Mouse (Mus musculus) yolk sac, embryonic 10.5 days (tissue): ENCODE measurements around the gene Nthl1.
A peak's percentile ranks its signal among the peaks of the same experiment; 100 is the strongest.

Source experiments
- DNase-seq: peaks from one replicate; pipeline ENCODE4 v3.0.0-alpha.2; 2017; ENCODE audit warnings: low spot score

The Nthl1 gene

DNA sequence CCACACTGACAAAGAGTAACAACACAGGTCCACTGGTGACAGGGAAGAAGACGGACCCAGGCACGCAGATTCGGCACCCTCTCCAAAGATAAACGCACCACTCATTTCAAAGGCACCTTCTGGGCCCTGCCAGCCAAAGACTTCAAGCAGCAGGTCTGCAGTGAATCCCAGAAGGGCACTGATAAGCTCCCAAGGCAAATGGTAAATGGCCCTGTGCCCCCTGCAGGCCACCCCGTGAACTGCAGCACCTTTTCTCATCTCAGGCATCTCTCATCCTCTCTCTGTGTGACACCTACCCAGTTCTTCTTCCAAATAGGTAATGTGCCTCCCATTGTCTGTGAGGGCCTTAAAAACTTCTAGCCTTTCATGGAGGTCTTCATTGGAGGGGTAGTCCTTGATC lies 3.8 kb upstream of the Nthl1 start:
- no peak for DNase-seq

DNA sequence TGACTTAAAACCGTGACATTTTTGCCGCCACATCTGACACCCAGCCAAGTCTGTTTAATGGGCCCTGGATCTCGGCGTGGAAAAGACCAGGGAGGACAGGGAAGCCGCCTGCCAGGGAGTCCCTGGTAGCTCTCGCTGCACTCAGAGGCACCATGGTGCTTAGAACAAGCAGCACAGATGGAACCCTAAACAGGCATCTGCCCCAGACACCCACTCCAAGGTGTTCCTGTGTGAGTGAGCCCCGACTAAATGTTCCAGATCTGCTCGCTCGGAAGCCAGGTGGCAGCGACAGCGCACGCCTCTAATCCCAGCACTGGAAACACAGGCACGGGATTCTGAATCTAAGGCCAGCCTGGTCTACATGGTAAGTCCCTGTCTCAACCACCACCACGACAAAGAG lies 2.4 kb upstream of the Nthl1 start:
- DNase-seq, result no peak

DNA sequence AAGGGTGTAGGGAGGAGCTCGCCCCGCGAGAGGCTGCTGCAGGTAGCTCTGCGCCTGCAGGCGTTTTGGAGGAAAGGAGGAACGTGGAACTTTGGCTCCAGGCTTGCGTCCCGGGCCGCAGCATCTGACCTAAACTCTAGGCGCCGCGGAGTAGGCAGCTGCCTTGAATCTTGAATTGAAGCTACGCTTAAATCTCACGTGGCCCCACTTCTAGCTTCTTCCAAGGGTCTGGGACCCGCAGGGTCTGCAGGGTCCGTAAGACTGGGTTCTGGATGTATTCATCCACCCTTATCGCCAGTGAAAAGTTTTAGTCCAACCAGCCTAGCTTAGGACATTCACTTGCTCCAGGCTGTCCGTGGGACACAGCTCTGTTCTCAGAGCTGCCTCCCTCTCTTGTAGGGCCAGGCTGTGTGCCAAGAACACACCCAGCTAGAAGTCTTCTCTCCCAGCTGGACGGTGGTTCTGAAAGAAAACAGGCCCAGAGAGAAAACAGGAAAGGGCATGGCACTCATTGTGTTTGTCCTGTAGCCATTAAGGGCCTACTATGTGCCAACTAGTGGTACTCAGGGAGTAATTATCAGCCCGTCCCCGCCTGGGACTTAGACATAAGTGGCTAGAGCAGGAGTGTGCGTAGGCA lies 451 bp downstream of the Nthl1 start:
- no peak for DNase-seq

DNA sequence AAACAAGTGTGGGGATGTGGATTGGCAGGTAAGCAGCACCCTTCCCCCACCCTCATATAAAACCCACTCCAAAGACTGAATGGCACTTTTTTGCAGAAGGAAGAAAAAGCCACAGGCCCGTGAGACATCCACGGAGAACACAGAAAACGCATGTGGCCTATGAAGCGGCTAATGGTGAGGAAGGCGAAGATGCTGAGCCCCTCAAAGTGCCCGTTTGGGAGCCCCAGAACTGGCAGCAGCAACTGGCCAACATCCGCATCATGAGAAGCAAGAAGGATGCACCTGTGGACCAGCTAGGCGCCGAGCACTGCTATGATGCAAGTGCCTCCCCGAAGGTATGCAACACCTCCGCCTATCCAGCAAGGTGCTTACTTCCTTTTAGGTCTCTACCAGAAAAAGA lies 1.4 kb downstream of the Nthl1 start:
- DNase-seq, result no peak

DNA sequence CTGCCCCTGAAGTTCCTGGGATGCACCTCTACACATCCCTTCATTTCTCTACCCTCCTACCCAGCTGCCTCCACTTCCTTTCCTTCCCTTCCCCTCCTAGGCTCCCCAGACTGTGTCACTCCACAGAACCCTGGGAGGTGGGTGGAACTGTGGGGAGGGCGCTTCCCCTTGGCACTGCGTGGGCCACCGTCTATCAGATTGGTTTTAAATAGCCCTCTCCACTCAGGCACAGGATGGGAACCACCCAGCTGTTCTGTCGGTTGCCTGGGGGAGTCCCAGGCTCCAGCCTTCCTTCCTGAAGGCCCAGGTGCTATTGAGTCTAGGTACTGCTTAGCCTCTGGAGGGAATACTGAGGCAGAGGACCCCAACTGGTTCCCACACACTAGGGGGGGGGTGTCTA lies 2.5 kb downstream of the Nthl1 start:
- DNase-seq, result no peak

DNA sequence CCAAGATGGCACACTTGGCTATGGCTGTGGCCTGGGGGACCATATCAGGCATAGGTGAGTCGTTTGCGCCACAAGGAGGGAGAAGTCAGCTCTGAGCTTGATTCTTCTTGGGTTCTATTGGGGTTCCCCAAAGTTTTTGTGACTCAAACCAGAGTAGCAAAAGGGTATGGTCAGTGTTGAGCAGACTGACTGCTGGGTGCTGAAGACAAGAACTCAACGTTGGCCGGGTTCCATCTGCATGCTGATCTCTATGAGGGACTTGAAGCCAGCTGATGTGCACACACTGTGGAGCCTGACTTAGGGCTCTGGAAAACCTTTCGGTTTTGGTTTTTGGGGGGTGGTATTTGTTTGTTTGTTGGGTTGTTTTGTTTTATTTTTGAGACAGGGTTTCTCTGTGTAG lies 3.2 kb downstream of the Nthl1 start:
- DNase-seq, result no peak

DNA sequence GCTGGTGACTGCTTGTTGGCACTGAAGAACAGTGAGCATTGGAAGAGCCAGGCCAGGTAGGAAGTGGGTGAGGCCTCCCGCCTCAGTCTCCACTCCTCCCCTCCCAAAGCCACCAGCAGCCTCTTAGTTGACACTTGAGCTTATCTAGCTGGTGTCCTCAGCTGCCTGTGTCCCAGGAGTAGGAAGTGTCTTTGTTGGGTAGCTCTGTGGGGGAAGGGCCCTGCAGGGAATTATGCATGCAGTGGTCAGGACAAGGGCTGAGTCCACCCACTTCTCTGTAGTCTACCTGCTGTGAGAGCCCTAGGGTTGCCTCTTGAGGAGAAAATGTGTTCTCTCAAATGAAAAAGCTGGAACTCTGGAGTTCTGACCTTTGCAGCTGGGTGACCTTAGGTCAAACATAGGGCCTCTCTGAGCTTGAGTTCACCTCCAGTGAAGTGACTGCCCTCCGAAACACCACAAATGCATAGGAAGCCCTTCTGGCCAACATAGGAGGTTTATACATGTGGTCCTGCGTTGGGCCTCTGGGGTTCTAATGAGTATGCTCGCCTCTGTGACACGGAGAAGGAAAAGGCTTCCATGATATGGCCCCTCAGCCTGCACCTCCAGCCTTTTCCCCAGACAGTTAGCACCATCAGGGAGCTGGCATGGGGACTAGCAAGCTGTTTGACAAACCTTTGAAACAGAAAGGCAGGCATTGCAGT lies 4.5 kb downstream of the Nthl1 start:
- DNase-seq, result no peak

DNA sequence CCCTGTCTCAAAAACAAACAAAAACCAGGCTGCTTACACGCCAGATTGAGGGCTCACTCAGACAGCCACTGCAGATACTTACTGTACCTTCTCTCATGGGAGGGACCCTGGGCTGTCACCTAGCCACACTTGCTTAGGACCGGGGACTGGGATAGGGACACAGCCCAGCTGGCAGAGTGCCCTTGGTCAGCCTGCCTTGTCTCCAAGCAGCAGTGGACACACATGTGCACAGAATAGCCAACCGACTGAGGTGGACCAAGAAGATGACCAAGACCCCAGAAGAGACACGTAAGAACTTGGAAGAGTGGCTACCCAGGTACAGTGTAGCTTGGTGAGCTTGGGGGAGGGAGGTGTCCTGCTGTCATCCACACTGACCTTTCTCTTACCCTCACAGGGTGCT lies 5.7 kb downstream of the Nthl1 start:
- no peak for DNase-seq

DNA sequence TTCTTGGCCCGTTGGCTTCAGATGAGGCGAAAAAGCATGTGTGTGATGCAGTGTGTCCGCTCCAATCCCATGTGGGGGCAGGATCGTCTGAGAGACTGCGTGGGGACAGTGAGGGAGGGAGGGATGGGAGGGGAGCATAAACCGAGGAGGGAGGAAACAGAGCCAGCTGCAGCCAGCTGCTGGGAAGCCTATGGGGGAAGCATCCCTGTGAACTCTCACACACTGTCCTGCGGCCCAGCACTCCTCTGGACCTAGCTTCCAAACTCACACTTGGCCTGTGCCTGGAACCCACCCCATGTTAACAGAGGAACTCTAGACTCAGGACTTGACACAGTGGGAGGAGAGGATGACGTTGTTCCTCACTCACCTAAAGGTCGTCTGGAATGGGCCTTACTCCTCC lies 6.4 kb downstream of the Nthl1 start:
- no peak for DNase-seq

DNA sequence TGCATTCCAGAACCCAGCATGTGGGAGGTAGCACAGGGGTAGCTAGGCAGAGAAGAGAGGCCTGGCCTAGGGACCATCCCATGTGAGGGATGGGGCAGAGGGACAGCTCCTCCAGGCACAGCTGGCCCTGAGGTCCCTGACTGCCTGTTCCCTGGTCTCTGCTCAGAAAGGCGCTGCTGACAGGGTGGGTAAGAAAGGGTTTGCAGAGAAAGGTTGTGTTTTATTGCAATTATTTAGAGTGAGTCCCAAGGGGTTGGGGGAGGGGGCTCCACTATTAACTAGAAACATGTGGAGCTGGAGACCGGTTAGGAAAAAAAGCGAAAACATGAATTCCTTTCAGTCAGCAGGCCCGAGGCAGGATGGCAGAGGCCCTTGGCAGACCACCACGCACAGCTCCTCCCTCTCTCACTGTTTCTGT lies 7.1 kb downstream of the Nthl1 start:
- no peak for DNase-seq

DNA sequence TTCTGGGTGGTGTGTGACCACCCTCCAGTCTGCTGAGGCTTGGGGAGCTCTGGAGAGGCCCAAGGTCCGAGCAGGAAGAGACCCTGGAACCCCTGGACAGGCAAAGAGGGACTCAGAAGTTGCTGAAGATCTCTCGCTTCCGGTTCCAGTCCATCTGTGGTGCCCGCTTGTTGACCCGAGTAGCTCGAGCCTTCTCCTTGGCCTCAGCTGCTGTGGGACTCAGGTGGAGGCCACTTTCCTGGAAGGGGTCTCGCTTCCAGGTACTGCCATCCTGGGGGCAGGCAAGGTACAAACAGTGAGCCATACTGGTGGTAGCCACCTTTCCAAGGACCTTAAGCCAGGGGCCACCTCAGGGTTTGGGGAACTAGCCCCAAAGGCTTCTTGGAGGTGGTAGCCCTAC lies 7.6 kb downstream of the Nthl1 start:
- no peak for DNase-seq

DNA sequence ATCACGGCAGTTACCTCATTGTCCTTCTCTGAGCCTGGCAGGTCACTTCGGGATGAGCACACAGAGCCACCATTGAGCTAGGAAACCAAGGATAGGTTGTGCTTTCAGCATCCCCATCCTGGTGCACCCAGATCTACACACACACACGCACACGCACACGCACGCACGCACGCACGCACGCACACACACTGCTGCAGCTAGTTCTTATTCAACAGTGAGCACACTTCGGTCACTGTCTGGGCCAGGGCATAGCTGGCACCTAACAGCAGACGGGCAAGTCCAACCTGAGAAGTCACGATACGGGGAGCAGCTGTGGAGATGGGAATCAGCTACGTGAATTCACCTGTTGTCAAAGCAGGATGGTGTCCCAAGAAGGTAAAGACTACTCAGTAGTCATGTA lies 8.1 kb downstream of the Nthl1 start:
- DNase-seq, result no peak

DNA sequence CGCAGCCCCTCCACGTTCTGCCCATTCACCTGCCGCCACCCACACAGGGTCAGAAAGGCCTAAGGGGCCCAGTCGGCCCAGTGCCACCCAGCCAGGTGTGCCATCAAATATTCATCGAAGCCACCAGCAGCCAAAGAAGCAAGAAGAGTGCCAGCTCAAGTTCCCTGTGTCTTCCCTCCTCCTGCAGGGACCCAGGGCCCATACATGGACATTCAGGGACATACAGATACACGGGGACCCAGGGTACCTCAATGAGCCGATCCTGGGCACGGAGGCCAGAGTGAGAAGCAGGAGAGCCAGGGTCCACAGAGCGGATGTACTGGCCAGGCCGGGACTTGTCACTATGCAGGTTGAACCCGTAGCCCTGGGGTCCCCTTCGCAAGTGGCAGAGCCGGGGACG lies 9.5 kb downstream of the Nthl1 start:
- DNase-seq, result no peak

DNA sequence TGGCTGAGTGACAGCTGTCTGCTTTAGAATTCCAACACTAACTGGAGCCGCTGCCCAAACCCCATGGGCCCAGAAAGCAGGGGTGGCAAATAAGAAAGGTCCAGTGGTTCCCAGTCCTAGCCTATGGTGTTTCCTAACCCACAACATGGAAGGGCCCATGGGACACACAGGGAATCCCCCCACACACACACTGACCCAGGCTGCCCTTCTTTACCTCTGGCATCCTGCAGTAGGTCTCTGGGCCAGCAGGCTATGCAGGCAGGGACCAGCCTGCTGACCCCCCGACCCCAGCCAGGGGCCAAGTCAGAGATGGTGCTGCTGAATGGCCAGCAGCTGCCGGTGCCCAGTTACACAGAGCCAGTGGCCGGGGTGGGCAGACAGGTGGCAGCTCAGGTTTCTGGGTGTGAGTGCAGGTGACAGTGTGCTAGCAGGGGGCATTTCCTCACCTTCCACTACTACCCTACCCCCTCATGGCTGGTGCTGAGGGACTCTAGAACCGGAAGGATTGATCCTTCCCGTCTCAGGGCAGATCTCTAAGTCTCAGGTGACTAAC lies 10.4 kb downstream of the Nthl1 start:
- no peak for DNase-seq

DNA sequence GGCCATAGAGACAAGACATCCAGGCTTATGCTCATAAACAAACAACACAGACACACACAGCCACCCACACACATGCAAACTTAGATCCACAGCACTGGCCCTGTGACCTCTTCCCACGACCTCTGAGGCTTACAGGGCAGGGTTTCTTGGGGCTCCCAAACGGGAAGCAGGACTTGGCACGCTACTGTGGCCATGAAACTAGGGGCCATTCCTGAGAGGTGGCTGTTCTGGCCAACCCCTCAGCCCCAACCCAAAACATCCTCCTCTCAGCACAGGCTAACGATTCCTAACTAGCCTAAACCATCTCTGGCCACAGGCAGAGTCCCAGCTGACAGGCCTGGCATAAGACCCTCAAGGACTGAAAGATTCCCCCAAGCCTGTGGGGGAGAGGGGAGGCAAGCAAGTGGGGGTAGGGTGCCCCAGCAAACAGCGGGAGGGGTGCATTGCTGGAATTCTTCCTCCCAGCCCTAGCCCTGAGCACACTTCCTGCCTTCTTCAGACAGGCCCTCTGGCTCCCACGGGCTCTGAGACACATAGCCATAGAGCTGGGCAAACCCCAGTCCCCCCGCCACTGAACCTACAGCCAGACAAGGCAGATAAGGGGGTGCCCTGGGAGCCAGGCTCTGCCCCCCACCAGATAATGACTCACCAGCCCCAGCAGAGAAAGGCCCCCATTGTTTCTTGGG lies 11.7 kb downstream of the Nthl1 start:
- peak; percentile 52 for DNase-seq

DNA sequence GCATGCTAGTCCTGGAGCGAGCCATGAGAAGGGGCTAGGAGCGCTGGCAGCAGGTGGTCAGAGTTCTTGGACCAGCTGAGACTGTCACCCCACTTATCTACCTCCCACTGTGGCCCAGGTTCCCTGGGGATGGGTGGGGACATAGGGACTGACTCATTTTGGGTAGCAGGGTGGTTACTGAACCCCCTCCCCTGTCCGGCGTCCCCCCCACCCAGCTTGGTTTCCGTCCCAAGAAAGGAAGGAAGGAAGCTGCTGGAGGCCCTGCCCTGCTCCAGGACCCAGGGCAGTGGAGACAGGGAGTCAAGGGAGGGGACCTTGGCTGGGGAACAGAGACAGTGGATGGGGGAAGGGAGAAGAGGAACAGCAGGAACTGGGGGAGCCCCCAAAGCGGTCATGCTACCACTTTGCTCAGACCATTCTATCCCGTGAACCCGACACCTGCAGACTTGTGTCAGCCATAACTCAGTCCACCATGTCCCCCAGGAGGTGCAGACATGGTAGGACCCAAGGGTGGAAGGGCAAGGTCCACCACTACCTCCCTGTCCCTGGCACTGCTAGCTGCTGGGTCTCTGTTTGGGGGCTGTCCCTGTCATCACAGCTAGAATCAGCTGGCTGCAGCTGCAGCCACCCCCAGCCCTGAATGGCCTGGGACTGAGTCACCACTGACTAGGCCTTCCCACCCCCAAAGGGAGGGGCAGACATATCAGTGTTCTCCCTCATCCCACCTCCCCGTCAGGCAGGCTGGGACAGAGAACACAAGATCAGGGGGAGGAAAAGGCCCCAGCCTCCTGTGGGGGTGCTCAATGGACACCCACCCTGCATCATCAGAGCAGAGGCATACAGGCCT lies 12.6 kb downstream of the Nthl1 start:
- no peak for DNase-seq

DNA sequence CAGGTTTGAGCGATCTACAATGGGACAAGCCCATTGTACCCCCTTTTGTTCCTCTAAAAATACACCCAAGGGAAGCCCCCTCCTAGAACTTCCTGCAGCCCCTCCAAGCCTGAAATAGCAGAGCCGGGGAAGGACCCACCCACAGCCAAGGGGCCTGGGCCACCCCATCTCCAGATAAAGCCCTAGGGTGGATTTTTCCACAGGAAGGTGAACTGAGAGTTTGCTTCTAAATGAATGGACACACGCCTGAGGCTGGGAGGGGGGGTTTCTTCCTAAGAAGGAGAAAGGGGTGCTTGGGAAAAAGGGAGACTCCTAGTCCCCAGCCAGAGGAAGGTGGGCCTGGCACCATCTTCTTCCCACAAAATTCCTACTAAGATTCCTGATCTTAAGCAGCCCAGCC lies 13.4 kb downstream of the Nthl1 start:
- no peak for DNase-seq

DNA sequence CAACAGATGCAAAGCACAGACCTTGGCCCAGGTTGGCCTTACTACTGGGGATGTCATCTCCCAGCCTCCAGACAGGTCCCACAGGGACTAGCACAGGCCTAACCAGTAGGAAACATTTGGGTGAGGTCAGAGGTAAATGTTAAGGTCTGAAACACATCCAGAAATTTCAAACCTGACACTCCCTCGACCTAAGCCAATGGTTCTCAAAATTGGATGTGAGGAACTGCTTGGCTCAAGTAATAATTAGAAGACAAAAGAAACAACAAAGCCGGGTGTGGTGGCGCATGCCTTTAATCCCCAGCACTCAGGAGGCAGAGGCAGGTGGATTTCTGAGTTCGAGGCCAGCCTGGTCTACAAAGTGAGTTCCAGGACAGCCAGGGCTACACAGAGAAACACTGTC lies 13.9 kb downstream of the Nthl1 start:
- DNase-seq, result no peak

DNA sequence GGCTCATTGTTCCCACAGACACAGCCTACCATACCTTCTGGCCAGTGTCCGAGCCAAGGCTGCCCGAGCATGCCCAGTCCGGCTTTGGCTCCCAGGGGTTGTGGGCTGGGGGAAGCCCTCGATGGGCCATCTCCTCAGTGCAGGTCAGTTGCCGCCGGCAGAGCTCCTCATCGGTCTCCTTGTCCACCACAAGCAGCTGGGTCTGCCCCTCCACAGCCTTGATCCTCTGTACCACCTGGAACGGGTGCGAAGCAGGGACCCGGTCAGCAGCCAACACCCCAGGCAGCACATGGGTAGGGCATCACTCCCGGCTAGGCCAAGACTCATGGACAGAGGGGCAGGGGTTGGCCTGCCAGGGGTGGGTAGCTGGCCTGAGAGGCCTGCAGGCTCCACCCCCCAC lies 15.0 kb downstream of the Nthl1 start:
- no peak for DNase-seq

DNA sequence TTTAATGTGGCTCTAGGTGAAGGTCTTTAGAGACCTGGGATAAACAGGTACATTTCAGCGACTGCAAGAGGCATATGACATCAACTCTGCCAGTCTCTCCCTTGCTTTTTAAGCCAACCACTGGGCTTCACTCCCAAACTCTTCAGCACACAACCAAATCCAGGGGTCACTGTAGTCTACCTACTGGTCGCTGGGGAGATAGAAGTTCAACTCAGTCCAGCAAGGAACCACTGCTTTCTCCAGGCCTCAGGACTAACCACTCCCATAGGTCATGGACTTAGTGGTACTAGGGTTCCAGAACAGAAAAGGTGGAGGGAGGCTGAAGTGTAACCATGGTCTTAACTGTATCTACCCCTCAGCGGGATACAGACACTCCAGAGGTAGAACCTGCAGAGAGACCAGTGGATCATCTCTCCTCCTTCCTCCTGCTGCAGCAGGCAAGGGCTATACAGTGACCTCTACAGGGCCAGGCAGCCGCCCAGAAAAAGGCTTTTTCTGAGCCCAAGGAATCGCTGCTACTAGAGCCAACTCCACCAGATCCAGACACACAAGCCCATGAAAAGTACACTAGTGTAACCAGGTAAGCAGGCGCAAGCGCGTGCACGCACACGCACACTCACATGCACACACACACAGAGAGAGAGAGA lies 16.4 kb downstream of the Nthl1 start:
- no peak for DNase-seq

DNA sequence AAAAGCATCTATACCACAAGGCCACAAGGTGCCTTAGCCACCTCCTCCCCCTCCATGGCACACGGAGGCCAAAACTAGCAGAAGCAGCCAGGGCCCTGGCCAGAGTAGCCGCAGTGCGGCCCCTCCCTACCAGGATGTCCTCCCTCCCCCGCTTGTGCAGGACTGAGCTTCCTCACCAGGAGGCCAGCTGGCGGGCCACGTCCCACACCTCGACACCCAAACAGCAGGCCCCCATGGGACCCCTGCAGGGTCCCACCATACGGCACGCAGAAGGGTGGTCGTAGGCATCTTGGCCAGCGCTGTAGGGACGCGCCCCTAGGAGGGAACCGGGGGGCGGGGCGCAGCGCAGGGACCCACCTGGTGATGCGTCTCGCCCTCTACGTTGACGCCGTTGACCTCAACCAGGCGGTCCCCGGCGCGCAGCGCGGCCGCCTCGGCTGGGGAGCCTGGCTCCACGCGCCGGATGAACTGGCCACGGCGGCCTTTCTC lies 17.1 kb downstream of the Nthl1 start:
- peak; percentile 47 for DNase-seq
